Mouse (Mus musculus) heart, adult 2 months (tissue): Measurements from ENCODE around the gene Crtc3.

Source experiments
- CTCF ChIP-seq: fragments of 200-600 bp; IDR thresholded peaks from 2 replicates; pipeline ENCODE4 v1.8.1; 2022; ENCODE audit warnings: antibody characterized with exemption, mild to moderate bottlenecking, moderate library complexity
- EP300 ChIP-seq: fragments of 200-500 bp; IDR thresholded peaks from 2 replicates; pipeline ENCODE4 v1.6.1; 2011; ENCODE audit warnings: low read depth, low read length, control low read depth; ENCODE audit not compliant: insufficient read depth
- POLR2A ChIP-seq: fragments of 200-500 bp; IDR thresholded peaks from 2 replicates; pipeline ENCODE4 v1.6.1; 2011; ENCODE audit warnings: mild to moderate bottlenecking, low read depth, low read length, control low read depth; ENCODE audit not compliant: insufficient read depth

- TF ChIP-seq EP300 (no peak), POLR2A (0 out of 2 replicates have a peak, but pooled peaks have one; percentile 36), CTCF (no peak)
Observed at GRCm38 (mm10) chr7:80666198-80666915, 22.3 kb downstream of the Crtc3 start.
